Mouse (Mus musculus): ENCODE measurements around the gene Tm9sf3.

GRCm38 (mm10) chr19:41165144-41165913 is 98.5 kb downstream of the Tm9sf3 start:
- TF ChIP-seq CTCF (IDR thresholded peaks at IDR 0.05; ENCODE audit: control insufficient read depth, insufficient read depth, insufficient read length) (no peak), USF1 (IDR thresholded peaks at IDR 0.05; ENCODE audit: low read depth) (no peak), MYOD1 (IDR thresholded peaks at IDR 0.05; ENCODE audit: control insufficient read depth, insufficient read length, low read depth) (no peak)
